Mouse (Mus musculus) brain, embryonic 14.5 days (tissue): ENCODE data around the gene Pop4.

ENCODE experiments used
- CTCF ChIP-seq: fragments of 200-500 bp; IDR thresholded peaks from 2 replicates; pipeline ENCODE4 v1.5.1; 2012; ENCODE audit warnings: inconsistent platforms, mild to moderate bottlenecking, moderate library complexity, borderline replicate concordance; ENCODE audit not compliant: insufficient read depth, insufficient read length; ENCODE audit errors: extremely low read depth
- POLR2A ChIP-seq: fragments of 200-500 bp; IDR thresholded peaks from 2 replicates; pipeline ENCODE4 v1.6.1; 2012; ENCODE audit warnings: mild to moderate bottlenecking, inconsistent platforms, borderline replicate concordance; ENCODE audit not compliant: poor library complexity, insufficient read depth, insufficient read length, severe bottlenecking; ENCODE audit errors: extremely low read depth

- TF ChIP-seq POLR2A: no peak
- no peak for TF ChIP-seq CTCF
Observed at GRCm38 (mm10) chr7:38217417-38218171, 53.6 kb downstream of the Pop4 start.
